Mouse (Mus musculus) left cerebral cortex, postnatal 10 days (tissue): ENCODE results near the gene Gm45208. TPM values are rescaled to one million over a fixed set of nuclear protein-coding genes. Genes with fewer than 3 reads are reported as not detected.
"Not testable (repeated sequence)": the region's sequence is repeated elsewhere in the genome, so short reads cannot be mapped to it uniquely, and the experiment has no call there.

Experiments used
- DNase-seq, 2 experiments: peaks; one replicate each; pipeline ENCODE4 v3.0.0; 2021 to 2022; ENCODE audit warnings: low spot score in 2 of 2, mixed read lengths in 1 of 2; ENCODE audit errors: extremely low spot score in 1 of 2
- intact Hi-C: fragments of 180-260 bp; cut with DNase I; formaldehyde crosslinking; loops from one replicate; pipeline ENCODE4 v1.15.1; 2025
- total RNA-seq, 2 experiments: library from RNA; stranded (reverse); gene quantifications; 2 replicates each; pipeline ENCODE4 v1.2.3; 2021

Gene Gm45208
- total RNA-seq, result under 1 TPM in 1 of 2 experiments, not detected in 1; 0.69 TPM

GRCm38 (mm10) chrX:7721514-7722281 lies at the start of gene Gm45208:
TSS of gene Gm45208 (plus strand) at chrX:7722245.
- DNase-seq, result peak; percentile 27 to 62
- intact Hi-C loops, result no loop called here

GRCm38 (mm10) chrX:7672739-7673138 lies 49.3 kb upstream of the Gm45208 start:
- intact Hi-C loops, result no loop called here
- no peak for DNase-seq

GRCm38 (mm10) chrX:7673578-7674281 lies 48.3 kb upstream of the Gm45208 start:
- intact Hi-C loops, result no loop called here
- DNase-seq, result no peak

GRCm38 (mm10) chrX:7674284-7675000 lies 47.6 kb upstream of the Gm45208 start:
- DNase-seq, result peak in 1 of 2 experiments; percentile 47
- intact Hi-C loops, result no loop called here

GRCm38 (mm10) chrX:7675001-7675380 lies 47.1 kb upstream of the Gm45208 start:
- intact Hi-C loops, result no loop called here
- DNase-seq, result no peak

- intact Hi-C loops, result no loop called here
- DNase-seq, result no peak
These were observed 43.1 kb upstream of the Gm45208 start for GRCm38 (mm10) chrX:7678986-7679385.

- peak; percentile 62 to 91 for DNase-seq
- intact Hi-C loops, result loop anchor here (10.0 kb wide), 1 partner anchor 205 kb away; no protein-coding TSS in a partner anchor
These were observed 42.5 kb upstream of the Gm45208 start for GRCm38 (mm10) chrX:7679405-7680056.

- DNase-seq, result no peak
- intact Hi-C loops, result loop anchor here (10.0 kb wide), 1 partner anchor 205 kb away; no protein-coding TSS in a partner anchor
These were observed 42.0 kb upstream of the Gm45208 start for GRCm38 (mm10) chrX:7680057-7680412.

GRCm38 (mm10) chrX:7680864-7681263 lies 41.2 kb upstream of the Gm45208 start, which contains the start of gene Magix:
TSS of gene Magix (minus strand) at chrX:7681251.
- intact Hi-C loops, result loop anchor here (10.0 kb wide), 1 partner anchor 206 kb away; no protein-coding TSS in a partner anchor
- no peak for DNase-seq

- intact Hi-C loops, result loop anchor here (10.0 kb wide), 1 partner anchor 214 kb away; no protein-coding TSS in a partner anchor
- no peak for DNase-seq
These were observed 33.7 kb upstream of the Gm45208 start for GRCm38 (mm10) chrX:7688321-7688720.

GRCm38 (mm10) chrX:7690486-7690885 lies 31.6 kb upstream of the Gm45208 start:
- intact Hi-C loops, result no loop called here

GRCm38 (mm10) chrX:7692862-7693261 lies 29.2 kb upstream of the Gm45208 start:
- peak in 1 of 2 experiments; percentile 22 for DNase-seq
- intact Hi-C loops, result no loop called here

More at GRCm38 (mm10) chrX:7690486-7690885, 31.6 kb upstream of the Gm45208 start:
- no peak for DNase-seq

- no peak for DNase-seq
- intact Hi-C loops, result no loop called here
These were observed 25.5 kb upstream of the Gm45208 start for GRCm38 (mm10) chrX:7696520-7696919.

GRCm38 (mm10) chrX:7696954-7697381 lies 25.1 kb upstream of the Gm45208 start, which contains the start of gene Gpkow:
TSS of gene Gpkow (plus strand) at chrX:7697131.
- intact Hi-C loops, result no loop called here
- peak; percentile 86 to 88 for DNase-seq

- DNase-seq, intact Hi-C loops: not testable (repeated sequence)
These were observed 8.3 kb upstream of the Gm45208 start for GRCm38 (mm10) chrX:7713764-7714134.

- intact Hi-C loops, result not testable (repeated sequence)
These were observed 7.7 kb upstream of the Gm45208 start, which contains the start of gene Wdr45 for GRCm38 (mm10) chrX:7714135-7714899. TSS of gene Wdr45 (plus strand) at chrX:7714333.

GRCm38 (mm10) chrX:7716058-7716457 lies 6.0 kb upstream of the Gm45208 start:
- intact Hi-C loops, DNase-seq: not testable (repeated sequence)

More at GRCm38 (mm10) chrX:7714135-7714899, 7.7 kb upstream of the Gm45208 start, which contains the start of gene Wdr45:
- DNase-seq, result peak; percentile 92 to 95

- no peak for DNase-seq
- intact Hi-C loops, result no loop called here
These were observed 202 bp downstream of the Gm45208 start for GRCm38 (mm10) chrX:7722282-7722611.
